Mouse (Mus musculus) leukemia stem cell, adult 10-12 weeks (primary cell): ENCODE results near the gene Phf21b. TPM values are rescaled to one million over a fixed set of nuclear protein-coding genes. Genes with fewer than 3 reads are reported as not detected.

Experiments used
- polyA plus RNA-seq: library from polyadenylated mRNA; stranded (reverse); fragments of >175 nt; gene quantifications from 2 replicates; pipeline ENCODE4 v1.2.3, GENCODE M21; 2012; ENCODE audit warnings: low replicate concordance

The Phf21b gene
- polyA plus RNA-seq, result 1.1 and 3.9 TPM in 2 replicates

GRCm38 (mm10) chr15:84856006-84856995 lies at the start of gene Phf21b:
TSS of gene Phf21b (minus strand) at chr15:84856049.

Other genes starting within 250 kb of the Phf21b start
- gene Prr5, start 186.4 kb downstream of the Phf21b start, polyA plus RNA-seq, result 42.8 and 70.5 TPM in 2 replicates
- 0.77 and 1.4 TPM in 2 replicates for gene Arhgap8, start 136.0 kb downstream of the Phf21b start, polyA plus RNA-seq
- gene Gm29666, start 64.0 kb upstream of the Phf21b start, polyA plus RNA-seq, result 0.05 and 0.10 TPM in 2 replicates
- gene Nup50, start 67.4 kb upstream of the Phf21b start, polyA plus RNA-seq, result 5.9 and 16.6 TPM in 2 replicates
- 30.2 and 31.4 TPM in 2 replicates for gene 5031439G07Rik, start 132.5 kb upstream of the Phf21b start, polyA plus RNA-seq
- gene Upk3a, start 161.1 kb upstream of the Phf21b start, polyA plus RNA-seq, result not detected in 2 replicates
- 1.5 and 2.3 TPM in 2 replicates for gene Fam118a, start 172.9 kb upstream of the Phf21b start, polyA plus RNA-seq